Mouse (Mus musculus): ENCODE data around the gene Col6a5. TPM values are rescaled to one million over a fixed set of nuclear protein-coding genes. Genes with fewer than 3 reads are reported as not detected.

Gene Col6a5
- polyA plus RNA-seq, 1 experiment from 2014 or later = not detected

GRCm38 (mm10) chr9:105976314-105976713, 15.9 kb upstream of the Col6a5 start:
- Histone ChIP-seq H3K4me2 (replicated peaks; ENCODE audit: low read depth, low read length) (no peak overlapping the region), H3K4me3 (ENCODE audit: low read depth, low read length) (no peak overlapping the region), H3K36me3 (ENCODE audit: control insufficient read depth, insufficient read depth, low read length) (no peaks in the 10 kb centered on the region), H3K27me3 (ENCODE audit: control insufficient read depth, insufficient read depth, low read length) (0 out of 2 replicates have a peak, but pooled peaks cover 2% of the 10 kb centered on the region), H3K9ac (ENCODE audit: low read depth, low read length) (no peak overlapping the region), H3K9me3 (ENCODE audit: control insufficient read depth, low read length) (no peaks in the 10 kb centered on the region), H3K27ac (ENCODE audit: low read depth, low read length) (no peak overlapping the region), H3K4me1 (replicated peaks; ENCODE audit: control insufficient read depth, insufficient read depth, low read length) (no peaks in the 10 kb centered on the region)
- ATAC-seq (ENCODE audit: low FRiP score) = no peak
- DNase-seq (ENCODE audit: low spot score) = no peak
- WGBS = 35% methylated on average over 6 of the region's 6 CpGs

GRCm38 (mm10) chr9:105973736-105974135, 13.3 kb upstream of the Col6a5 start:
- H3K9me3 ChIP-seq (ENCODE audit: control insufficient read depth, low read length) = no peaks in the 10 kb centered on the region
- H3K27ac ChIP-seq (ENCODE audit: low read depth, low read length) = no peak overlapping the region
- no peaks in the 10 kb centered on the region for H3K4me1 ChIP-seq (replicated peaks; ENCODE audit: control insufficient read depth, insufficient read depth, low read length)
- no peak overlapping the region for H3K4me2 ChIP-seq (replicated peaks; ENCODE audit: low read depth, low read length)
- no peak overlapping the region for H3K9ac ChIP-seq (ENCODE audit: low read depth, low read length)
- DNase-seq (ENCODE audit: low spot score) (no peak), ATAC-seq (ENCODE audit: low FRiP score) (no peak)
- WGBS = 91% methylated on average over 1 of the region's 1 CpGs
- no peaks in the 10 kb centered on the region for H3K36me3 ChIP-seq (ENCODE audit: control insufficient read depth, insufficient read depth, low read length)
- H3K27me3 ChIP-seq (ENCODE audit: control insufficient read depth, insufficient read depth, low read length) = 0 out of 2 replicates have a peak, but pooled peaks cover 2% of the 10 kb centered on the region
- H3K4me3 ChIP-seq (ENCODE audit: low read depth, low read length) = no peak overlapping the region

- Histone ChIP-seq H3K36me3 (ENCODE audit: control insufficient read depth, insufficient read depth, low read length) (no peaks in the 10 kb centered on the region), H3K9me3 (ENCODE audit: control insufficient read depth, low read length) (no peaks in the 10 kb centered on the region), H3K27ac (ENCODE audit: low read depth, low read length) (no peak overlapping the region), H3K27me3 (ENCODE audit: control insufficient read depth, insufficient read depth, low read length) (0 out of 2 replicates have a peak, but pooled peaks cover 2% of the 10 kb centered on the region), H3K4me3 (ENCODE audit: low read depth, low read length) (no peak overlapping the region), H3K4me2 (replicated peaks; ENCODE audit: low read depth, low read length) (no peak overlapping the region), H3K9ac (ENCODE audit: low read depth, low read length) (no peak overlapping the region), H3K4me1 (replicated peaks; ENCODE audit: control insufficient read depth, insufficient read depth, low read length) (no peaks in the 10 kb centered on the region)
- ATAC-seq (ENCODE audit: low FRiP score) (no peak), DNase-seq (ENCODE audit: low spot score) (no peak)
- 87% methylated on average over 3 of the region's 3 CpGs for WGBS
Measured at GRCm38 (mm10) chr9:105972031-105972430, 11.6 kb upstream of the Col6a5 start.

- H3K9me3 ChIP-seq (ENCODE audit: control insufficient read depth, low read length) = no peaks in the 10 kb centered on the region
- no peak overlapping the region for H3K27ac ChIP-seq (ENCODE audit: low read depth, low read length)
- H3K4me2 ChIP-seq (replicated peaks; ENCODE audit: low read depth, low read length) = no peak overlapping the region
- 91% methylated on average over 14 of the region's 14 CpGs for WGBS
- H3K36me3 ChIP-seq (ENCODE audit: control insufficient read depth, insufficient read depth, low read length) = no peaks in the 10 kb centered on the region
- ATAC-seq (ENCODE audit: low FRiP score) = no peak
- no peak overlapping the region for H3K9ac ChIP-seq (ENCODE audit: low read depth, low read length)
- no peak overlapping the region for H3K4me3 ChIP-seq (ENCODE audit: low read depth, low read length)
- H3K27me3 ChIP-seq (ENCODE audit: control insufficient read depth, insufficient read depth, low read length) = 0 out of 2 replicates have a peak, but pooled peaks cover 2% of the 10 kb centered on the region
- H3K4me1 ChIP-seq (replicated peaks; ENCODE audit: control insufficient read depth, insufficient read depth, low read length) = no peaks in the 10 kb centered on the region
- no peak for DNase-seq (ENCODE audit: low spot score)
Measured at GRCm38 (mm10) chr9:105971351-105971894, 11.0 kb upstream of the Col6a5 start.

- no peak overlapping the region for H3K4me3 ChIP-seq (ENCODE audit: low read depth, low read length)
- ATAC-seq (ENCODE audit: low FRiP score) (no peak), DNase-seq (ENCODE audit: low spot score) (no peak)
Measured at GRCm38 (mm10) chr9:105970901-105971300, 10.5 kb upstream of the Col6a5 start.

GRCm38 (mm10) chr9:105967976-105968375, 7.5 kb upstream of the Col6a5 start:
- H3K27me3 ChIP-seq (ENCODE audit: control insufficient read depth, insufficient read depth, low read length) = no peaks in the 10 kb centered on the region
- no peaks in the 10 kb centered on the region for H3K9me3 ChIP-seq (ENCODE audit: control insufficient read depth, low read length)
- 85% methylated on average over 5 of the region's 5 CpGs for WGBS
- DNase-seq (ENCODE audit: low spot score) (no peak), ATAC-seq (ENCODE audit: low FRiP score) (no peak)
- no peaks in the 10 kb centered on the region for H3K36me3 ChIP-seq (ENCODE audit: control insufficient read depth, insufficient read depth, low read length)
- H3K4me3 ChIP-seq (ENCODE audit: low read depth, low read length) = no peak overlapping the region
- H3K9ac ChIP-seq (ENCODE audit: low read depth, low read length) = no peak overlapping the region
- H3K4me2 ChIP-seq (replicated peaks; ENCODE audit: low read depth, low read length) = no peak overlapping the region
- no peak overlapping the region for H3K27ac ChIP-seq (ENCODE audit: low read depth, low read length)
- no peaks in the 10 kb centered on the region for H3K4me1 ChIP-seq (replicated peaks; ENCODE audit: control insufficient read depth, insufficient read depth, low read length)

More at GRCm38 (mm10) chr9:105970901-105971300, 10.5 kb upstream of the Col6a5 start:
- H3K27me3 ChIP-seq (ENCODE audit: control insufficient read depth, insufficient read depth, low read length) = no peaks in the 10 kb centered on the region
- no peak overlapping the region for H3K4me2 ChIP-seq (replicated peaks; ENCODE audit: low read depth, low read length)
- H3K9ac ChIP-seq (ENCODE audit: low read depth, low read length) = no peak overlapping the region
- WGBS = 87% methylated on average over 5 of the region's 5 CpGs
- H3K27ac ChIP-seq (ENCODE audit: low read depth, low read length) = no peak overlapping the region
- no peaks in the 10 kb centered on the region for H3K36me3 ChIP-seq (ENCODE audit: control insufficient read depth, insufficient read depth, low read length)
- H3K4me1 ChIP-seq (replicated peaks; ENCODE audit: control insufficient read depth, insufficient read depth, low read length) = no peaks in the 10 kb centered on the region
- H3K9me3 ChIP-seq (ENCODE audit: control insufficient read depth, low read length) = no peaks in the 10 kb centered on the region

- Histone ChIP-seq H3K9ac (ENCODE audit: low read depth, low read length) (no peak overlapping the region), H3K4me3 (ENCODE audit: low read depth, low read length) (no peak overlapping the region), H3K9me3 (ENCODE audit: control insufficient read depth, low read length) (no peaks in the 10 kb centered on the region), H3K27me3 (ENCODE audit: control insufficient read depth, insufficient read depth, low read length) (no peaks in the 10 kb centered on the region; the same call in 1 of the 2 replicates), H3K27ac (ENCODE audit: low read depth, low read length) (no peak overlapping the region), H3K4me1 (replicated peaks; ENCODE audit: control insufficient read depth, insufficient read depth, low read length) (no peaks in the 10 kb centered on the region), H3K4me2 (replicated peaks; ENCODE audit: low read depth, low read length) (no peak overlapping the region), H3K36me3 (ENCODE audit: control insufficient read depth, insufficient read depth, low read length) (no peaks in the 10 kb centered on the region)
- WGBS = 81% methylated on average over 1 of the region's 1 CpGs
- ATAC-seq (ENCODE audit: low FRiP score) (no peak), DNase-seq (ENCODE audit: low spot score) (no peak)
Measured at GRCm38 (mm10) chr9:105959116-105959515, 1.3 kb downstream of the Col6a5 start.

- Histone ChIP-seq H3K27me3 (ENCODE audit: control insufficient read depth, insufficient read depth, low read length) (no peaks in the 10 kb centered on the region), H3K4me3 (ENCODE audit: low read depth, low read length) (no peak overlapping the region), H3K36me3 (ENCODE audit: control insufficient read depth, insufficient read depth, low read length) (no peaks in the 10 kb centered on the region), H3K27ac (ENCODE audit: low read depth, low read length) (no peak overlapping the region), H3K9me3 (ENCODE audit: control insufficient read depth, low read length) (no peaks in the 10 kb centered on the region), H3K4me2 (replicated peaks; ENCODE audit: low read depth, low read length) (no peak overlapping the region), H3K4me1 (replicated peaks; ENCODE audit: control insufficient read depth, insufficient read depth, low read length) (no peaks in the 10 kb centered on the region), H3K9ac (ENCODE audit: low read depth, low read length) (no peak overlapping the region)
- ATAC-seq (ENCODE audit: low FRiP score) (no peak), DNase-seq (ENCODE audit: low spot score) (no peak)
- WGBS = 100% methylated on average over 1 of the region's 1 CpGs
Measured at GRCm38 (mm10) chr9:105949755-105950154, 10.7 kb downstream of the Col6a5 start.

GRCm38 (mm10) chr9:105947577-105947976, 12.9 kb downstream of the Col6a5 start:
- ATAC-seq (ENCODE audit: low FRiP score) (no peak), DNase-seq (ENCODE audit: low spot score) (no peak)
- H3K9ac ChIP-seq (ENCODE audit: low read depth, low read length) = no peak overlapping the region
- H3K9me3 ChIP-seq (ENCODE audit: control insufficient read depth, low read length) = no peaks in the 10 kb centered on the region
- H3K36me3 ChIP-seq (ENCODE audit: control insufficient read depth, insufficient read depth, low read length) = no peaks in the 10 kb centered on the region
- H3K4me1 ChIP-seq (replicated peaks; ENCODE audit: control insufficient read depth, insufficient read depth, low read length) = no peaks in the 10 kb centered on the region
- no peak overlapping the region for H3K4me3 ChIP-seq (ENCODE audit: low read depth, low read length)
- no peak overlapping the region for H3K27ac ChIP-seq (ENCODE audit: low read depth, low read length)
- H3K4me2 ChIP-seq (replicated peaks; ENCODE audit: low read depth, low read length) = no peak overlapping the region
- no peaks in the 10 kb centered on the region for H3K27me3 ChIP-seq (ENCODE audit: control insufficient read depth, insufficient read depth, low read length)
- WGBS = 80% methylated on average over 3 of the region's 3 CpGs

Measured in hindbrain, embryonic 11.5 days (tissue).